Mouse (Mus musculus): ENCODE data around the gene Rgs1. TPM values are rescaled to one million over a fixed set of nuclear protein-coding genes. Genes with fewer than 3 reads are reported as not detected.

Gene Rgs1
- polyA plus RNA-seq (2014; fragmentation: Nextera tagmentation; extraction: Ambion mirVana): not detected in 2 replicates

GRCm38 (mm10) chr1:144248923-144249322 is at the start of gene Rgs1:
Gene Rgs1 (minus strand): TSS chr1:144249242.
- WGBS: 71% methylated on average over 9 of the region's 9 CpGs
- H3K36me3 ChIP-seq (ENCODE audit: control insufficient read depth, insufficient read depth, low read length): no peaks in the 10 kb centered on the region
- no peaks in the 10 kb centered on the region for H3K9me3 ChIP-seq (ENCODE audit: control insufficient read depth, low read length)
- ATAC-seq (ENCODE audit: low read depth): no peak
- H3K4me2 ChIP-seq (ENCODE audit: low read depth, low read length): no peak within 1 kb of the TSS
- no peaks in the 10 kb centered on the region for H3K4me1 ChIP-seq (ENCODE audit: control insufficient read depth, insufficient read depth, low read length)
- H3K9ac ChIP-seq (replicated peaks; ENCODE audit: low read depth, low read length): no peak within 1 kb of the TSS
- no peaks in the 10 kb centered on the region for H3K27me3 ChIP-seq (ENCODE audit: control insufficient read depth, insufficient read depth, low read length)
- no peak within 1 kb of the TSS for H3K27ac ChIP-seq (ENCODE audit: low read depth, low read length)
- H3K4me3 ChIP-seq (ENCODE audit: low read depth, low read length): no peak within 1 kb of the TSS

DNA sequence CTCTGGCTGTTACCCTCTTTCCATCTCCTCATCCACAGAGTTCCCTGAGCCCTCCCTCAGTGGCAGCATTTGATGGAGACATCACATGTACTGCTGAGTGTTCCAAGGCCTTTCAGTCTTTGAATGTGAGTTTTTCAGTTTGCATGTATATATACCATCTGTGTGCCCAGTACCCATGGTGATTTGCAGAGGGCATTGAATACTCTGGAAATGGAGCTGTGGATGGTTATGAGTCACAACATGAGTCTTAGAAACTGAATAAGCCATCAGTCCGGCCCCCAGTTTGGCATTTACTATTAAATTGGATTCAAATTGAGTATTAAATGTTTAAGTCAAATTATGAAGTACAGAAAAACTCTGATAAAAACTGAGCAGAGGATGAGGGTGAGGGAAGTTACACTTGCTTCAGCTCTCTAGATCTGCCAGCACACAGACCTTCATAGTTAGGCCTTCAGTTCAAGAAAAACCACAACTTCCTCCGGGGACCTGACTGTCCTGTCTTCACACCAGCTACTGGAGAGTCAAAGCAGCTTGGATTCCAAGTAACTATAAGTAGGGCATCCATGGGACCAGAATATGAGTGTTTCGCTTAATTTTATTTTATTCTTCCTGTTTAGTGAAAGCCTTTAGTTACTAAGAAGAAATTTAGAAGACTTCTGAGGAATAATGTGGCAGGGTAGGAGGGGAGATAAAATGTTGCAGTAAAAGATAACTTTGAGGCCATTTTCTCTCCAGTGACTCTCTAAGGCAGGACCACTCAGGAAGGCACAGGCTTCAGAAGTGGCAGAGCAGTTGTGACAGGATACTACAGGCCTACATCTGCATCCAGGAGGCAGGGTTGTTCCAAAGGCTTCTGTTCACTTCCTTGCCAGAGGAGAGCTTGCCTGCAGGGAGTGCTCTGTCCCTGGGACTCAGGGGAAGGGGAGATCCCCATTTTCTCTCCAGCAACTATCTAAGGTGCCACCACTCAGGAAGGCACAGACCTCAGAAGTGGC is 34.3 kb upstream of the Rgs1 start:
- Histone ChIP-seq H3K27ac (ENCODE audit: low read depth, low read length) (no peak overlapping the region), H3K9ac (replicated peaks; ENCODE audit: low read depth, low read length) (no peak overlapping the region), H3K4me3 (ENCODE audit: low read depth, low read length) (no peak overlapping the region), H3K36me3 (ENCODE audit: control insufficient read depth, insufficient read depth, low read length) (no peaks in the 10 kb centered on the region), H3K4me1 (ENCODE audit: control insufficient read depth, insufficient read depth, low read length) (no peaks in the 10 kb centered on the region), H3K27me3 (ENCODE audit: control insufficient read depth, insufficient read depth, low read length) (no peaks in the 10 kb centered on the region), H3K9me3 (ENCODE audit: control insufficient read depth, low read length) (no peaks in the 10 kb centered on the region), H3K4me2 (ENCODE audit: low read depth, low read length) (no peak overlapping the region)
- 86% methylated on average over 3 of the region's 3 CpGs for WGBS
- no peak for ATAC-seq (ENCODE audit: low read depth)

DNA sequence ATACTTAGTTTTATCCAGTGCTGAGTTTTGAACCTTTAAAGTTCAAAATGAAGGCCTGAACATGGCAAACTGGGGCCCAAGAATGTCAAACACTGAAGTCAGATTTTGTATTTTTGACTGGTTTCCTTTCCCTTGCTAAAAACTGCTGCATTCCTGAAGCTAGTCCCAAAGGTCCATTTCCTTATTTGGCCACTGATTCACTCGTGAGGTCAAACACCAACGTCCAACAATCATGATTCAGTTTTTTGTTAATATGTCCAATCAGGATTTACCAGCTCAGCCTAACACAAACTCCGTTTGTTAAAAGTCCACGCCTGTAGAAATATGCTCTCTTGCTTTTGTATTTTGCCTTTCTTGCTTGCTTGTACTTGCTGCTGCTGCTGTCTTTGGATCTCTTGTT is 31.0 kb upstream of the Rgs1 start:
- Histone ChIP-seq H3K27ac (ENCODE audit: low read depth, low read length) (no peak overlapping the region), H3K9me3 (ENCODE audit: control insufficient read depth, low read length) (no peaks in the 10 kb centered on the region), H3K4me1 (ENCODE audit: control insufficient read depth, insufficient read depth, low read length) (no peaks in the 10 kb centered on the region), H3K4me3 (ENCODE audit: low read depth, low read length) (no peak overlapping the region), H3K9ac (replicated peaks; ENCODE audit: low read depth, low read length) (no peak overlapping the region), H3K36me3 (ENCODE audit: control insufficient read depth, insufficient read depth, low read length) (no peaks in the 10 kb centered on the region), H3K27me3 (ENCODE audit: control insufficient read depth, insufficient read depth, low read length) (no peaks in the 10 kb centered on the region), H3K4me2 (ENCODE audit: low read depth, low read length) (no peak overlapping the region)
- 64% methylated on average over 4 of the region's 4 CpGs for WGBS
- ATAC-seq (ENCODE audit: low read depth): no peak

DNA sequence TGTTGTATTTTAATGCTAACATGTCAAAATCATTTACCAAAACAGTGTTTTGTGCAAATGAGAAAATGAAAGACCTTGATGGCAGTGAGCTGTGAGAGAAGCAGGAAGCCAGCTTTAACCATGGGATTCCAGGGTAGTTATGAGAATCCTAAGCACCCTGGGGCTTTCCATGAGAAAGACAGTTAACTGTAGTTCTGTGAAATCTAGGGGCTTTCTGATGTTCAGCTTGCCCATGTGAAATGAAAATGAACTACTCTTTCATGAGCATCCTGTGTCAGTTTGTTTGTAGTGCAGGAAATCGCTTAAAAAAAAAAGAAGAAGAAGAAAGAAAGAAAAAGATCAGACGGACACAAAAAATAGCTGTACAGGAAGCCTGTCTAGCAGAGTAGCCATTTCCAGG is 23.9 kb upstream of the Rgs1 start:
- Histone ChIP-seq H3K4me3 (ENCODE audit: low read depth, low read length) (no peak overlapping the region), H3K27me3 (ENCODE audit: control insufficient read depth, insufficient read depth, low read length) (no peaks in the 10 kb centered on the region), H3K4me1 (ENCODE audit: control insufficient read depth, insufficient read depth, low read length) (no peaks in the 10 kb centered on the region), H3K9me3 (ENCODE audit: control insufficient read depth, low read length) (no peaks in the 10 kb centered on the region), H3K4me2 (ENCODE audit: low read depth, low read length) (no peak overlapping the region), H3K9ac (replicated peaks; ENCODE audit: low read depth, low read length) (no peak overlapping the region), H3K36me3 (ENCODE audit: control insufficient read depth, insufficient read depth, low read length) (no peaks in the 10 kb centered on the region), H3K27ac (ENCODE audit: low read depth, low read length) (no peak overlapping the region)
- ATAC-seq (ENCODE audit: low read depth): no peak
- WGBS: 83% methylated on average over 2 of the region's 2 CpGs

DNA sequence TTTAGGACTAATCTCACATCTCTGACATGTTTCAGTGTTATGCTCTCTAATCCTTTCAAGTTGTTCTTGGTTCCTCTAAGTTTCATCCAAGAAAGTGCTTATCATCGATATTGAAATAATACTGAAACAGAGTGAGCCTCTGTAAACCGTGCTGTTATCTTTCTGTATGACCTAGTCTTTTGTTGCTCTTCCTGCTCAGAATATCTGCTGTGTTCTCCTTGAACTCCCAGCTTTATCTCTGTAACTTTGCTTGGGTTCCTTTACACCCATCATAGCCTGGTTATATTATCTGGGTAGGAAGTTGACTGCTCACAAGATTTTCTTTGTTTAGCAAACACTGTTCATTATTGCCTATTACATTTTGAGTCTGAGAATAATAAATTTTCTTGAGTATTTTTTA is 20.1 kb upstream of the Rgs1 start:
- H3K27ac ChIP-seq (ENCODE audit: low read depth, low read length): no peak overlapping the region
- H3K36me3 ChIP-seq (ENCODE audit: control insufficient read depth, insufficient read depth, low read length): no peaks in the 10 kb centered on the region
- no peak overlapping the region for H3K4me3 ChIP-seq (ENCODE audit: low read depth, low read length)
- no peaks in the 10 kb centered on the region for H3K27me3 ChIP-seq (ENCODE audit: control insufficient read depth, insufficient read depth, low read length)
- H3K4me1 ChIP-seq (ENCODE audit: control insufficient read depth, insufficient read depth, low read length): no peaks in the 10 kb centered on the region
- ATAC-seq (ENCODE audit: low read depth): no peak
- H3K9ac ChIP-seq (replicated peaks; ENCODE audit: low read depth, low read length): no peak overlapping the region
- H3K4me2 ChIP-seq (ENCODE audit: low read depth, low read length): no peak overlapping the region
- no peaks in the 10 kb centered on the region for H3K9me3 ChIP-seq (ENCODE audit: control insufficient read depth, low read length)
- WGBS: 91% methylated on average over 2 of the region's 2 CpGs

- no peaks in the 10 kb centered on the region for H3K36me3 ChIP-seq (ENCODE audit: control insufficient read depth, insufficient read depth, low read length)
- no peaks in the 10 kb centered on the region for H3K9me3 ChIP-seq (ENCODE audit: control insufficient read depth, low read length)
- no peak overlapping the region for H3K9ac ChIP-seq (replicated peaks; ENCODE audit: low read depth, low read length)
- 69% methylated on average over 3 of the region's 3 CpGs for WGBS
- no peak overlapping the region for H3K4me3 ChIP-seq (ENCODE audit: low read depth, low read length)
- H3K4me1 ChIP-seq (ENCODE audit: control insufficient read depth, insufficient read depth, low read length): no peaks in the 10 kb centered on the region
- no peaks in the 10 kb centered on the region for H3K27me3 ChIP-seq (ENCODE audit: control insufficient read depth, insufficient read depth, low read length)
- no peak for ATAC-seq (ENCODE audit: low read depth)
- no peak overlapping the region for H3K4me2 ChIP-seq (ENCODE audit: low read depth, low read length)
- no peak overlapping the region for H3K27ac ChIP-seq (ENCODE audit: low read depth, low read length)
Observed at GRCm38 (mm10) chr1:144267471-144268470, 18.7 kb upstream of the Rgs1 start.

- no peak for ATAC-seq (ENCODE audit: low read depth)
- H3K27ac ChIP-seq (ENCODE audit: low read depth, low read length): no peak overlapping the region
- H3K27me3 ChIP-seq (ENCODE audit: control insufficient read depth, insufficient read depth, low read length): no peaks in the 10 kb centered on the region
- H3K4me1 ChIP-seq (ENCODE audit: control insufficient read depth, insufficient read depth, low read length): no peaks in the 10 kb centered on the region
- no peaks in the 10 kb centered on the region for H3K9me3 ChIP-seq (ENCODE audit: control insufficient read depth, low read length)
- no peak overlapping the region for H3K4me3 ChIP-seq (ENCODE audit: low read depth, low read length)
- no peak overlapping the region for H3K4me2 ChIP-seq (ENCODE audit: low read depth, low read length)
- no peaks in the 10 kb centered on the region for H3K36me3 ChIP-seq (ENCODE audit: control insufficient read depth, insufficient read depth, low read length)
- no peak overlapping the region for H3K9ac ChIP-seq (replicated peaks; ENCODE audit: low read depth, low read length)
- WGBS: 87% methylated on average over 3 of the region's 3 CpGs
Observed at GRCm38 (mm10) chr1:144264000-144264399, 15.0 kb upstream of the Rgs1 start.

DNA sequence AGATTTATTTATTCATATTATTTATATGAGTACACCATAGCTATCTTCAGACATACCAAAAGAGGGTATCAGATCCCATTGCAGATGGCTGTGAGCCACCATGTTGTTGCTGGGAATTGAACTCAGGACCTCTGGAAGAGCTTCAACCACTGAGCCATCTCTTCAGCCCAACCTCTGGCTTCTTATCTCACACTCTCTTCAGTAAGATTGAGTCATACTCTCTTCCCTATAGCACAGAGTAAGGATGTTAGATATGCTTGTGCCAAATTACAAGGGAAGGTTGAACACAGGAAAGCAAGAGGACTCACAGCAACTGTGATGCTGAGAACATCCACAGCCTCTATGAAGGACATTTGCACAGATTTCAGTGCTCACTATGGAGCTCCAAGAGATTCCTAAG is 13.0 kb upstream of the Rgs1 start:
- Histone ChIP-seq H3K4me1 (ENCODE audit: control insufficient read depth, insufficient read depth, low read length) (no peaks in the 10 kb centered on the region), H3K27ac (ENCODE audit: low read depth, low read length) (no peak overlapping the region), H3K36me3 (ENCODE audit: control insufficient read depth, insufficient read depth, low read length) (no peaks in the 10 kb centered on the region), H3K9ac (replicated peaks; ENCODE audit: low read depth, low read length) (no peak overlapping the region), H3K9me3 (ENCODE audit: control insufficient read depth, low read length) (no peaks in the 10 kb centered on the region), H3K27me3 (ENCODE audit: control insufficient read depth, insufficient read depth, low read length) (no peaks in the 10 kb centered on the region), H3K4me2 (ENCODE audit: low read depth, low read length) (no peak overlapping the region), H3K4me3 (ENCODE audit: low read depth, low read length) (no peak overlapping the region)
- no peak for ATAC-seq (ENCODE audit: low read depth)

GRCm38 (mm10) chr1:144258779-144259178 is 9.7 kb upstream of the Rgs1 start:
- no peaks in the 10 kb centered on the region for H3K27me3 ChIP-seq (ENCODE audit: control insufficient read depth, insufficient read depth, low read length)
- 66% methylated on average over 3 of the region's 3 CpGs for WGBS
- H3K4me3 ChIP-seq (ENCODE audit: low read depth, low read length): no peak overlapping the region
- no peak overlapping the region for H3K27ac ChIP-seq (ENCODE audit: low read depth, low read length)
- H3K9ac ChIP-seq (replicated peaks; ENCODE audit: low read depth, low read length): no peak overlapping the region
- no peak for ATAC-seq (ENCODE audit: low read depth)
- H3K4me2 ChIP-seq (ENCODE audit: low read depth, low read length): no peak overlapping the region
- H3K4me1 ChIP-seq (ENCODE audit: control insufficient read depth, insufficient read depth, low read length): no peaks in the 10 kb centered on the region
- no peaks in the 10 kb centered on the region for H3K9me3 ChIP-seq (ENCODE audit: control insufficient read depth, low read length)
- H3K36me3 ChIP-seq (ENCODE audit: control insufficient read depth, insufficient read depth, low read length): no peaks in the 10 kb centered on the region

All from neural tube, embryonic 14.5 days (tissue).